Mouse (Mus musculus) forebrain, embryonic 11.5 days (tissue): ENCODE results near the gene Fancd2os. TPM values are rescaled to one million over a fixed set of nuclear protein-coding genes. Genes with fewer than 3 reads are reported as not detected.

Experiments used
- ATAC-seq: fragments of 200-750 bp; cut with Nextera tagmentation; replicated peaks from 2 replicates; pipeline ENCODE4 v1.8.0; 2017; ENCODE audit warnings: moderate TSS enrichment; ENCODE audit not compliant: low FRiP score
- DNase-seq: peaks from one replicate; pipeline ENCODE4 v3.0.0-alpha.2; 2017; ENCODE audit warnings: low spot score
- H3K27ac ChIP-seq: fragments of 300-500 bp; sonication (generic); 2 replicates; pipeline ENCODE4 v1.5.1; 2014; ENCODE audit warnings: low read depth, low read length
- H3K27me3 ChIP-seq: fragments of 300-500 bp; sonication (generic); 2 replicates; pipeline ENCODE4 v1.6.1; 2014; ENCODE audit warnings: mild to moderate bottlenecking, low read length, mixed read lengths; ENCODE audit not compliant: control insufficient read depth, insufficient read depth
- H3K36me3 ChIP-seq: fragments of 300-500 bp; sonication (generic); 2 replicates; pipeline ENCODE4 v1.6.1; 2014; ENCODE audit warnings: mild to moderate bottlenecking, low read length, moderate library complexity, mixed read lengths; ENCODE audit not compliant: control insufficient read depth, insufficient read depth
- H3K4me1 ChIP-seq: fragments of 300-500 bp; sonication (generic); replicated peaks from 2 replicates; pipeline ENCODE4 v1.6.1; 2014; ENCODE audit warnings: low read length, mixed read lengths; ENCODE audit not compliant: control insufficient read depth, insufficient read depth
- H3K4me2 ChIP-seq: fragments of 300-500 bp; sonication (generic); 2 replicates; pipeline ENCODE4 v1.6.1; 2014; ENCODE audit warnings: low read depth, mild to moderate bottlenecking, low read length, moderate library complexity, mixed read lengths; ENCODE audit not compliant: severe bottlenecking
- H3K4me3 ChIP-seq: fragments of 300-500 bp; sonication (generic); 2 replicates; pipeline ENCODE4 v1.5.1; 2014; ENCODE audit warnings: low read depth, low read length
- H3K9ac ChIP-seq: fragments of 300-500 bp; sonication (generic); 2 replicates; pipeline ENCODE4 v1.6.1; 2014; ENCODE audit warnings: low read length
- H3K9me3 ChIP-seq: fragments of 300-500 bp; sonication (generic); 2 replicates; pipeline ENCODE4 v1.6.1; 2016; ENCODE audit warnings: low read length, mixed read lengths; ENCODE audit not compliant: control insufficient read depth
- WGBS: fragments of 180-500 bp; shearing (Covaris S2); extraction: QIAGEN DNeasy Blood & Tissue Kit; methylation state at CpG from one replicate; pipeline ENCODE4 v1.1.7; 2014; 5-methylcytosine and 5-hydroxymethylcytosine counted together
- polyA plus RNA-seq: library from polyadenylated mRNA; unstranded; fragments of >200 nt; fragmentation: Nextera tagmentation; extraction: Ambion mirVana; gene quantifications from 2 replicates; pipeline ENCODE4 v1.2.1, GENCODE M21; 2014

Gene Fancd2os
- polyA plus RNA-seq, 1 experiment from 2014 or later = not detected

DNA sequence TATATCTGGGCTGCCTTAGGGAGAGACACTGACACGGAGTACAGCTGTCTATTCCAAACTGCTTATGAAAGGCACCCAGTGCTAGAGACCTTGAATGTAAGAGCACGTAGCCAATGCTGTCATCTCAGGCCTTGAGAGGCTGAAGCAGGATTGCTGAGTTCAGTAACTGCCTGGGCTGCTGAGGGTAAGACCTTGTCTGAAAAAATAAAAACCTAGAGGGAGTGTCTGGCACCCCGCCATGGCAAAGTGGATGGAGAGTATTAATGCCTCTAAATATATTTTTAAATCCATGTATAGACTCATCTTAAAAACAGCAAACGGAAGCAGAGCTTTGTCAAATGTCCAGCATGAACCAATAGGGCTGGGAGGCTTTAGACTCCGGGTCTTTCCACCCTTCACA, 682 bp downstream of the Fancd2os start:
- DNase-seq (no peak), ATAC-seq (no peak)
- 81% methylated on average over 5 of the region's 5 CpGs for WGBS
- Histone ChIP-seq H3K36me3 (no peaks in the 10 kb centered on the region), H3K9me3 (no peaks in the 10 kb centered on the region), H3K4me2 (no peak overlapping the region), H3K27me3 (no peaks in the 10 kb centered on the region), H3K27ac (no peak overlapping the region), H3K4me1 (peaks cover 5% of the 10 kb centered on the region; the same call in 1 of the 2 replicates), H3K4me3 (no peak overlapping the region), H3K9ac (no peak overlapping the region)

DNA sequence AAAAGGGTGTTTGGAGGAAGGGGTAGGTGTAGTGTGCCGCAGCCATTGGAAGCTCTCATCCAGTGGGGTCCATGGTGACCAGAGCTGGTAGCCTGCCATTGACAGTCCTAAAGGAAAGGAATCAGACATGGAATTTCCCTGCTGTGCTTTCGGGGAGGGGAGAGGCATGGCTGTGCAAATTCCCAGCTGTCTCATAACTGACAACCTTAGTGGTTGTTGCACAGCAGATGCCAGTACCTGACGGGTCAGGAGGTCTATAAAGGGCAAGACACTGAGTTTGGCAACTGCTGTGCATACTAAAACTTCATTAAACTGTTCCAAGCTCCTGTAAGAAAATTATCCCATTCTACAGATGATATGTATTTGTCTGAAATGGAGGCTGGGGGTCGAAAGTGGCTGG, 2.6 kb downstream of the Fancd2os start:
- H3K4me2 ChIP-seq = no peak overlapping the region
- no peak overlapping the region for H3K9ac ChIP-seq
- H3K36me3 ChIP-seq = no peaks in the 10 kb centered on the region
- no peak for ATAC-seq
- peaks cover 5% of the 10 kb centered on the region; the same call in 1 of the 2 replicates for H3K4me1 ChIP-seq
- WGBS = 93% methylated on average over 4 of the region's 4 CpGs
- H3K27me3 ChIP-seq = no peaks in the 10 kb centered on the region
- H3K27ac ChIP-seq = no peak overlapping the region
- no peaks in the 10 kb centered on the region for H3K9me3 ChIP-seq
- DNase-seq = no peak
- no peak overlapping the region for H3K4me3 ChIP-seq

DNA sequence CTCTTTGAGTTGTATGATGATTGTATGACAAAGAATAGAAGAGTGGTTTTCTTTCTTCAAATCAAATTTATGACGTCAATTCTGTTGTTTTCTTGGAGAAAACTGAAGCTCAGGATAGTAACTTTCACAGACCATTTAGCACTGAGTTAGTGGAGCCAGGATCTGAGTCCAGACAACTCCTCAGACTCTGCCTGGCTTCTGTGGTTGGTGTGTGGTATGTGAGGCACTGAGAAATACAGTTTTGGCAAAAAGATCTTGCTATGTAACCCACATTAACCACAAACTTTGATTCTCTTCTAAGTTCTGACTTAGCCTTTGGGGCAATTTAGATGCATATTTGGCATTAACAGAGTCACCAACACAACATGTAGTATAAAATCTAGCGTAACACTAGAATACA, 7.9 kb downstream of the Fancd2os start:
- Histone ChIP-seq H3K27me3 (no peaks in the 10 kb centered on the region), H3K4me2 (no peak overlapping the region), H3K9ac (no peak overlapping the region), H3K36me3 (no peaks in the 10 kb centered on the region), H3K4me1 (no peaks in the 10 kb centered on the region), H3K4me3 (no peak overlapping the region), H3K27ac (no peak overlapping the region), H3K9me3 (no peaks in the 10 kb centered on the region)
- 87% methylated on average over 2 of the region's 2 CpGs for WGBS
- no peak for ATAC-seq
- DNase-seq = no peak

DNA sequence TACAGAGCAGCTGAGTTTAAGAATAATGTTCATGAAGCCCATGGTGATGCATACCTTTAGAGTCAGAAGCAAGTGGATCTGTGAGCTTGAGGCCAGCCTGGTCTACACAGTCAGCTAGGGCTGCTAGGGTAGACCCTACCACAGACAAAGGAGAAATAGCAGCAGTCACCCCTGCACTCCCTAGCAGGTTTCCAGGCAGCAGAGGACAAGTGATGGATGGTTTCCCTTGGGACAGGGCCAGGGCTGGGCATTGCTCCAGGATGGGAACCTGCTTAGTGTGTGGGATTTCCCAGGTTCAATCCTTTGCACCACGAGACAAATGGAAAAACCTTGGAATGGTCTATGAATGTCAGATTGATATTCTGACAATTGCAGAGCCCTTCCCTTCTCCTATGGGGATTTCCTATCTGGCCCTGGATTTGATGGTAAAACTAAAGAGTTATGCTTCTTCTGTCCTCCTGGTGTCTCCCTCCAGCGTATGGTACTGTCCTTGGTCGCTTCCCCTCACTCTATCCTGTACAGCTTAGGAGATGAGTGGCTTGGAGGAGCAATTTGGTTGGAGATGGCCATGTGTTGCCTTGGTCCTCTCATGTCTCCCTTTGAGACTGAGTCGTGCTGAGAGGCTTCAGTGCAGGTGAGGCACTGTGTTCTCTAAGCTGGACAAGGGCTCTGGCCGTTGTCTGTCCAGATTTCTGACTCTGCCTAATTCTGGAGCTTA, 13.9 kb downstream of the Fancd2os start:
- 82% methylated on average over 5 of the region's 5 CpGs for WGBS
- no peak overlapping the region for H3K9ac ChIP-seq
- H3K36me3 ChIP-seq = no peaks in the 10 kb centered on the region; the same call in 1 of the 2 replicates
- no peaks in the 10 kb centered on the region for H3K9me3 ChIP-seq
- H3K4me3 ChIP-seq = no peak overlapping the region
- H3K4me1 ChIP-seq = no peaks in the 10 kb centered on the region
- H3K27ac ChIP-seq = no peak overlapping the region
- ATAC-seq (no peak), DNase-seq (no peak)
- H3K4me2 ChIP-seq = no peak overlapping the region
- no peaks in the 10 kb centered on the region for H3K27me3 ChIP-seq

DNA sequence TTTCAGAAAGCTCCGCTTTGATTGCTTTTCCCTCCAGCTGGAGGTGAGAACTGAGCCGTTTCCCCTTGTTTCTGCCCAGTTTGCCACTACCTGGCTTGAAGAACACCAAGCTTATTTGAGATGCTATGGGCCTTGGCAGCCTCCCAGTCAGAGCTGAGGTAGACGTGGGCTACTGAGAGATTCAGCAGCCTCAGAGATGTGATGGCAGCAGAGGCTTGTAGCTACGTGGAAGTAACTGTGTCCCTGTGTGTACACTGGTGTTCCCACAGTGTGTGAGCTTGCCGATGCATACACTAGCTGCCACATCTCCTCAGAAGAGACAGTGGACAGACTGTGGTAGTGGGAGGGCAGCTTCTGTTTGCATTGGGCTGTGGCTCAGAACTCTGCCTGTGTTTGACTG, 15.4 kb downstream of the Fancd2os start:
- no peaks in the 10 kb centered on the region for H3K27me3 ChIP-seq
- H3K4me2 ChIP-seq = no peak overlapping the region
- H3K9ac ChIP-seq = no peak overlapping the region
- no peak overlapping the region for H3K27ac ChIP-seq
- H3K4me3 ChIP-seq = no peak overlapping the region
- H3K4me1 ChIP-seq = no peaks in the 10 kb centered on the region
- WGBS = 93% methylated on average over 5 of the region's 5 CpGs
- DNase-seq (no peak), ATAC-seq (no peak)
- H3K36me3 ChIP-seq = no peaks in the 10 kb centered on the region; the same call in 1 of the 2 replicates
- H3K9me3 ChIP-seq = no peaks in the 10 kb centered on the region

DNA sequence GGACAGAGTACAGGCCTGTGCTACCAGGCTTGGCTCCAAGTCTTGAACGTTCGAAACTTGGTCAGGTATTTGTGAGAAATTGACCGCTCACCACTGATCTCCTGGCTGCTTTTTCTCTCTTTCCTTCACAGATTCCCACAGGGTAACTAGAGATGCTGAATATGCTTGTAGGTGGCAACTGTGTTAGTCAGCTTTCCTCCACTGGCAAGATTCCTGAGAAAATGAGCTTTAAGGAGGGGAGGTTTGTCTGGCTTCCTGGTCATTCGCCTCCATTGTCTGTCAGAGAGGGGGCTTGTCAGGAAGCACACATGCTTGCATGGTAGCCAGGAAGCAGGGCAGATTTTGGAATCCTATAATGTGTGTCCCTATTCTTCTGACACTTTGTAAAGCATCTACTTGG, 17.5 kb downstream of the Fancd2os start:
- Histone ChIP-seq H3K4me1 (no peaks in the 10 kb centered on the region), H3K9ac (no peak overlapping the region), H3K4me3 (no peak overlapping the region), H3K27me3 (no peaks in the 10 kb centered on the region), H3K4me2 (no peak overlapping the region), H3K36me3 (no peaks in the 10 kb centered on the region; the same call in 1 of the 2 replicates), H3K27ac (no peak overlapping the region), H3K9me3 (no peaks in the 10 kb centered on the region)
- no peak for ATAC-seq
- no peak for DNase-seq
- WGBS = 93% methylated on average over 4 of the region's 4 CpGs

DNA sequence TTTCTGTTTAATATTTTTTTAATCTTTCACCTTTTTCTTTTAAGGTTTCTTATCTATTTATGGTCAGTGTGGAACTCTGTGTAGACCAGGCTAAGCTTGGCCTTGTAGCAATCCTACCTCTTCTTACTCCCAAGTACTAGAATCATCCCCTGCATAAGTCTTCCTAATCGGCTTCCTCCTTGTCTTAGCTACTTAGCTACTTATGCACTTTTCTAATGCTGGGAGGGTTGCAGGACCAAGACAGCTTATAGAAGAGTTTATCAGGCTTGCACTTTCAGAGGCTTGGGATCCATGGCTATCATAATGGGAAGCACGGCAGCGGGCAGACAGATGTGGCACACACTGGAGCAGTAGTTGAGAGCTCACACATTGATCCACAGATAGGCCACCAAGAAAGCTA, 21.2 kb downstream of the Fancd2os start:
- Histone ChIP-seq H3K9me3 (no peaks in the 10 kb centered on the region), H3K36me3 (no peaks in the 10 kb centered on the region; the same call in 1 of the 2 replicates), H3K9ac (no peak overlapping the region), H3K4me1 (no peaks in the 10 kb centered on the region), H3K4me3 (no peak overlapping the region), H3K27me3 (no peaks in the 10 kb centered on the region), H3K27ac (no peak overlapping the region), H3K4me2 (no peak overlapping the region)
- WGBS = 97% methylated on average over 3 of the region's 3 CpGs
- no peak for ATAC-seq
- DNase-seq = no peak

DNA sequence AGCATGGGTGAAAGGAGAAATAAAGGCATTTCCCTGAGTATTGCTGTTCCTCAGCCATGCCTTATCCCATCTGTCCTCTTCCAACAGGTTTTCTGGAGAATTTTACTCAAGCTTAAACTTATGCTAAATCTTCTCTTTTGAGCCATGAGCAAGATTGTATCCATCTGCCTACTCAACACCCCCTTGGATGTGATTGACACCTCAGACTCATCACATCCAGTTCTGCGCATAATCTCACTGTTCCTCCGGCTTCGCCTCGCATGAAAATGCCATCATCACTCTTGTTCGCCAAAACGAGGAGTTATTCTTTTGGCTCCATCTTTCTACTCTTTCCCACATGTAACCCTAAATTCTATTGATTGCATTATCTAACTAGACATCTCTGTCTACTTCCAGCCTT, 24.5 kb downstream of the Fancd2os start:
- Histone ChIP-seq H3K27ac (no peak overlapping the region), H3K4me1 (no peaks in the 10 kb centered on the region), H3K27me3 (no peaks in the 10 kb centered on the region), H3K4me2 (no peak overlapping the region), H3K36me3 (no peaks in the 10 kb centered on the region; the same call in 1 of the 2 replicates), H3K9ac (no peak overlapping the region), H3K9me3 (no peaks in the 10 kb centered on the region), H3K4me3 (no peak overlapping the region)
- ATAC-seq = no peak
- 98% methylated on average over 6 of the region's 6 CpGs for WGBS
- no peak for DNase-seq

DNA sequence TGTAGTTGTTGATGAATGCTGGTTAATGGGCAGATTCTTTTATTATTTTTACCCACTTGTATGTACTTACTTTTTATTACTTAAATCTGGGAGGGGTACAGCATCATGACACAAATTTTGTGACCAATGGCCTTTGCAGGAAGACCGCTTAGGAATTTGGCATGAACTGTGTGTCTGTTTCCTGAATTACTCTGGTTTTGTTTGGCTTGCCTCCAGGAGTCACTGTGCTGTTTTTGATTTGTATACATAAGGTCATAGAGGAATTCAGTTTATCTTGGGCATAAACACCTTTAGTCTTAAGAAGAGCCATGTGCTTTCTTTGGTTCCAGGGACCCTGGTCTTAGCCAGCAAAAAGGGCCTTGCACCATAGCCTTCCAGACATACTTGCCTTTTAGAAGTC, 36.0 kb downstream of the Fancd2os start:
- WGBS = 97% methylated on average over 1 of the region's 1 CpGs
- no peaks in the 10 kb centered on the region; the same call in 1 of the 2 replicates for H3K36me3 ChIP-seq
- ATAC-seq = no peak

More for the DNA sequence above, 36.0 kb downstream of the Fancd2os start:
- Histone ChIP-seq H3K4me1 (no peaks in the 10 kb centered on the region), H3K4me2 (no peak overlapping the region), H3K9me3 (no peaks in the 10 kb centered on the region), H3K27me3 (no peaks in the 10 kb centered on the region), H3K4me3 (no peak overlapping the region), H3K27ac (no peak overlapping the region), H3K9ac (no peak overlapping the region)
- no peak for DNase-seq
